Mouse (Mus musculus) lung, embryonic 14.5 days (tissue): Measurements from ENCODE around the gene Nin. TPM values are rescaled to one million over a fixed set of nuclear protein-coding genes. Genes with fewer than 3 reads are reported as not detected.

Experiments used
- ATAC-seq: fragments of 200-750 bp; cut with Nextera tagmentation; 2 replicates; pipeline ENCODE4 v1.8.0; 2017; ENCODE audit warnings: mild to moderate bottlenecking, moderate TSS enrichment, moderate library complexity; ENCODE audit not compliant: insufficient read depth
- DNase-seq: peaks from one replicate; pipeline ENCODE4 v3.0.0-alpha.2; 2015
- H3K27ac ChIP-seq: fragments of 300-500 bp; sonication (generic); 2 replicates; pipeline ENCODE4 v1.5.1; 2014; ENCODE audit warnings: low read depth, mild to moderate bottlenecking, moderate library complexity
- H3K27me3 ChIP-seq: fragments of 300-500 bp; sonication (generic); 2 replicates; pipeline ENCODE4 v1.6.1; 2014; ENCODE audit warnings: low read length, control low read depth; ENCODE audit not compliant: insufficient read depth
- H3K36me3 ChIP-seq: fragments of 300-500 bp; sonication (generic); 2 replicates; pipeline ENCODE4 v1.6.1; 2014; ENCODE audit warnings: control low read depth; ENCODE audit not compliant: insufficient read depth
- H3K4me1 ChIP-seq: fragments of 300-500 bp; sonication (generic); 2 replicates; pipeline ENCODE4 v1.6.1; 2014; ENCODE audit warnings: antibody characterized with exemption, control low read depth; ENCODE audit not compliant: insufficient read depth
- H3K4me2 ChIP-seq: fragments of 300-500 bp; sonication (generic); 2 replicates; pipeline ENCODE4 v1.6.1; 2014; ENCODE audit warnings: mild to moderate bottlenecking
- H3K4me3 ChIP-seq: fragments of 300-500 bp; sonication (generic); 2 replicates; pipeline ENCODE4 v1.5.1; 2014; ENCODE audit warnings: low read depth, low read length
- H3K9ac ChIP-seq: fragments of 300-500 bp; sonication (generic); 2 replicates; pipeline ENCODE4 v1.6.1; 2014
- H3K9me3 ChIP-seq: fragments of 300-500 bp; sonication (generic); 2 replicates; pipeline ENCODE4 v1.6.1; 2016; ENCODE audit warnings: low read depth, low read length, control low read depth
- CTCF ChIP-seq: IDR thresholded peaks from 2 replicates; pipeline ENCODE4 v1.5.1; 2016; ENCODE audit warnings: antibody characterized with exemption, low read depth
- WGBS: fragments of 180-500 bp; shearing (Covaris S2); extraction: QIAGEN DNeasy Blood & Tissue Kit; methylation state at CpG from one replicate; pipeline ENCODE4 v1.1.7; 2014; 5-methylcytosine and 5-hydroxymethylcytosine counted together
- polyA plus RNA-seq: library from polyadenylated mRNA; unstranded; fragments of >200 nt; fragmentation: Nextera tagmentation; extraction: Ambion mirVana; gene quantifications from 2 replicates; pipeline ENCODE4 v1.2.1, GENCODE M21; 2014

Gene Nin
- polyA plus RNA-seq, 1 experiment from 2014 or later = 25.1 TPM

- DNase-seq (peak; percentile 57), ATAC-seq (no peak)
- no peak for TF ChIP-seq CTCF
- H3K4me1 ChIP-seq = peaks cover 5% of the 10 kb centered on the region; the same call in 1 of the 2 replicates
- H3K9me3 ChIP-seq = no peaks in the 10 kb centered on the region
- H3K9ac ChIP-seq = no peak overlapping the region; the same call in 1 of the 2 replicates
- 44% methylated on average over 6 of the region's 6 CpGs for WGBS
- H3K36me3 ChIP-seq = no peaks in the 10 kb centered on the region
- peak overlapping the region; percentile 90 for H3K4me2 ChIP-seq
- peak overlapping the region; percentile 85 for H3K4me3 ChIP-seq
- no peak overlapping the region for H3K27ac ChIP-seq
- no peaks in the 10 kb centered on the region for H3K27me3 ChIP-seq
These were observed 3.6 kb downstream of the Nin start for GRCm38 (mm10) chr12:70109921-70110320.

- ATAC-seq = no peak
- H3K4me3 ChIP-seq = no peak overlapping the region
- H3K27me3 ChIP-seq = no peaks in the 10 kb centered on the region
- H3K4me2 ChIP-seq = no peak overlapping the region
- H3K9me3 ChIP-seq = no peaks in the 10 kb centered on the region
- peaks cover 5% of the 10 kb centered on the region; the same call in 1 of the 2 replicates for H3K4me1 ChIP-seq
- no peak overlapping the region for H3K9ac ChIP-seq
- no peak for DNase-seq
- WGBS = 55% methylated on average over 2 of the region's 2 CpGs
- no peak overlapping the region for H3K27ac ChIP-seq
- H3K36me3 ChIP-seq = no peaks in the 10 kb centered on the region
- no peak for TF ChIP-seq CTCF
These were observed 5.4 kb downstream of the Nin start for GRCm38 (mm10) chr12:70108104-70108503.

DNA sequence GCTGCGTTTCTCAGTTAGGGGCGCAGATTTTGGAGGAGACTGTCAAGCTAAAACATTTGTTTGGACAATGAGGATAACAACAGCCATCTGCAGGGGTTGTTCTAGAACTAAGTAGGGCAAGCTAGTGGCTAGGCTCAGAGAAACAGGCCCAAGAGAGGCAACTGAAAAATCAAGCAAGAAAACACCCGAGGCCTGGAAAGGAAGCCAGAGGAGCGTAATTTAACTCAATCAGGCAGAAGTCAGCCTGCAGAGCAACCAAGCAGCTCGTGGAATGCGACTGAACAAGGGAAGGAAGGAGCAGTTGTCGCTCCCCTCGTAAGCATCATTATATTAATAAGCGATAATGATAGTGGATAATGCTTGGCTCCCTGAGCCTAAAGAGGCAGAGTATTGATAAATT is 7.0 kb downstream of the Nin start:
- Histone ChIP-seq H3K9ac (no peak overlapping the region), H3K9me3 (no peaks in the 10 kb centered on the region), H3K4me1 (peaks cover 5% of the 10 kb centered on the region; the same call in 1 of the 2 replicates), H3K36me3 (peaks cover 5% of the 10 kb centered on the region; the same call in 1 of the 2 replicates), H3K4me2 (no peak overlapping the region), H3K27me3 (no peaks in the 10 kb centered on the region), H3K4me3 (no peak overlapping the region), H3K27ac (no peak overlapping the region)
- ATAC-seq = no peak
- WGBS = 54% methylated on average over 9 of the region's 9 CpGs
- peak; percentile 13 for DNase-seq
- no peak for TF ChIP-seq CTCF

GRCm38 (mm10) chr12:70105885-70106284 is 7.6 kb downstream of the Nin start:
- DNase-seq (no peak), ATAC-seq (no peak)
- Histone ChIP-seq H3K4me1 (peaks cover 5% of the 10 kb centered on the region; the same call in 1 of the 2 replicates), H3K27ac (no peak overlapping the region), H3K27me3 (no peaks in the 10 kb centered on the region), H3K4me3 (no peak overlapping the region), H3K9ac (no peak overlapping the region), H3K4me2 (no peak overlapping the region), H3K9me3 (no peaks in the 10 kb centered on the region), H3K36me3 (peaks cover 7% of the 10 kb centered on the region; the same call in 1 of the 2 replicates)
- TF ChIP-seq CTCF = no peak
- 48% methylated on average over 6 of the region's 6 CpGs for WGBS

DNA sequence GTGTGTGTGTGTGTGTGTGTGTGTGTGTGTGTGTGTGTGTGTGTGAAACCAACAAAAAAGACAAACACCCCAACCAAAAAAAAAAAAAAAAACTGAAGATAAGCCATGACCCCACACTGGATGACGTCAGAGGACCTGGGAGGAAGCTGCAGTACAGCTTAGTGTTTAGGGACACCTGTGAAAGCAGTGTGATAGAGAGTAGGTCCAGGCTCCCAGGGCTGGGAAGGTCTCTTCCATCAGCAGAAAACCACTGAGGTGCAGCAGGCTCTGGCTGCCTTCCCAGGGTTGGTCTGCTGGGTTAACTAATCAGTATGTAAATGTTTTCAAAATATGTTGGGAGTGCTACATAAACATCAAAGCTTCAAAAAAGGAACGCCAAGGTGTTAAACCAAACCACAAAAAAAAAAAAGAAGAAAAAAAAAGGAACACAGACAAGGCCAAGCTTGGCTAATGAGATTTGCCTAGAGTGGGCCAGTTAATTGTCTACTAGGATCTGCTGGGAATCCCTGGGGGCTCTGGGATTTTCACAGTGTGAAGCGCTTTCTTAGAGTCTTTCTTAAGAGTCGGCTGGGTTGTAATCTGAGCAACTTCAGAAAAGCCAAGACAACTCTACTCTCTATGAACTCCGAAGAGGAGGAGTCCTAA is 8.6 kb downstream of the Nin start:
- no peak overlapping the region for H3K27ac ChIP-seq
- TF ChIP-seq CTCF = no peak
- DNase-seq (no peak), ATAC-seq (no peak)
- no peak overlapping the region for H3K4me3 ChIP-seq
- H3K9ac ChIP-seq = no peak overlapping the region
- H3K9me3 ChIP-seq = no peaks in the 10 kb centered on the region
- no peaks in the 10 kb centered on the region for H3K27me3 ChIP-seq
- no peak overlapping the region for H3K4me2 ChIP-seq
- 0 out of 2 replicates have a peak, but pooled peaks cover 3% of the 10 kb centered on the region for H3K4me1 ChIP-seq
- peaks cover 9% of the 10 kb centered on the region; the same call in 1 of the 2 replicates for H3K36me3 ChIP-seq
- 38% methylated on average over 5 of the region's 5 CpGs for WGBS

DNA sequence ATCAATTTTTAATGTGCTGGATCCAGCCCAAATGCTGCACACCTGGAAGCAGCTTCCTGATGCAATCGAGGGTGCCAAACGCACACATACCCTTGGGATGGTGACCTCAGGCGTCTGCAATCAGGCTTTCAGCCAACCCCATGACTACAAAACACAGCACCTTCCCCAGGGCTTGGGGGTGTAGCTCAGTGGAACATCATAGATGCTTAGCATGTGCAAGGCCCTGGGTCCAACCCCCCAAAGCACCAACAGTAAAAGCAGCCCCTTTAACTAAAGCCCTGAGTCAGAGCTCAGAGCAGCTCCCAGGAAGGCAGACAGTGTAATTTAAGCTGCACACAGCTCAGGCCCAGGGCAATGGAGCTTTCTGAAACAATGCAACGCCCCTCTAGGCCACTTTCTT is 9.3 kb downstream of the Nin start:
- Histone ChIP-seq H3K4me2 (no peak overlapping the region), H3K27ac (no peak overlapping the region), H3K27me3 (no peaks in the 10 kb centered on the region), H3K4me3 (no peak overlapping the region), H3K9ac (no peak overlapping the region), H3K9me3 (no peaks in the 10 kb centered on the region), H3K36me3 (peaks cover 9% of the 10 kb centered on the region; the same call in 1 of the 2 replicates), H3K4me1 (0 out of 2 replicates have a peak, but pooled peaks cover 3% of the 10 kb centered on the region)
- 62% methylated on average over 4 of the region's 4 CpGs for WGBS
- no peak for TF ChIP-seq CTCF
- no peak for DNase-seq
- no peak for ATAC-seq

DNA sequence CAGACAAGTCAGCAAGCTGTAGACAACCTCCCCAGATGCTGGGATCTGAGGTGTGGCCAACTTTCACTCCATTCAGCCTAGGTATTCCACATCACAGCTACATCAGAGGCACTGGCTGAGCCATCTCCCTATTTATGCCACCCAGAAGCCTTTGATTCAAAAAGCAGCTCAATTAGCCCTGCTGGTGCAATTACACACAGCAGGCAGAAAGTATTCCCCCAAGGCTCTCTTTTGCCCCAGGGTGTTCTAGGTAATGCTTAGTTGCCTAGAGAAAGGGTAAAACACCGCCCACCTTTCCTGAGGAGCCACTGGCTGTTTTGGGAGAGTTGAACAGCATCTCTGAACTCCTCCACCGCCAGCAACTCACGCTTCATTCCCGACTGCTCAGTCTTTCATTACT is 10.3 kb downstream of the Nin start:
- 90% methylated on average over 4 of the region's 4 CpGs for WGBS
- no peak overlapping the region for H3K27ac ChIP-seq
- no peak for TF ChIP-seq CTCF
- H3K9me3 ChIP-seq = no peaks in the 10 kb centered on the region
- no peaks in the 10 kb centered on the region for H3K27me3 ChIP-seq
- no peak overlapping the region for H3K9ac ChIP-seq
- no peak overlapping the region for H3K4me3 ChIP-seq
- peaks cover 9% of the 10 kb centered on the region; the same call in 1 of the 2 replicates for H3K36me3 ChIP-seq
- no peak overlapping the region for H3K4me2 ChIP-seq
- H3K4me1 ChIP-seq = 0 out of 2 replicates have a peak, but pooled peaks cover 3% of the 10 kb centered on the region
- DNase-seq (no peak), ATAC-seq (no peak)
